Mouse (Mus musculus) testis, adult 2 months (tissue): ENCODE results near the gene Pax6. TPM values are rescaled to one million over a fixed set of nuclear protein-coding genes. Genes with fewer than 3 reads are reported as not detected.

Experiments
- H3K27ac ChIP-seq: fragments of 200-500 bp; 2 replicates; pipeline ENCODE4 v1.5.1; 2012; ENCODE audit warnings: low read depth, low read length; ENCODE audit not compliant: control insufficient read depth, insufficient read depth
- H3K27me3 ChIP-seq: fragments of 200-500 bp; 2 replicates; pipeline ENCODE4 v1.6.1; 2012; ENCODE audit warnings: mild to moderate bottlenecking, low read length, moderate library complexity; ENCODE audit not compliant: control insufficient read depth, insufficient read depth
- H3K36me3 ChIP-seq: fragments of 200-500 bp; 2 replicates; pipeline ENCODE4 v1.6.1; 2012; ENCODE audit warnings: mild to moderate bottlenecking, low read length; ENCODE audit not compliant: control insufficient read depth, insufficient read depth
- H3K4me1 ChIP-seq: fragments of 200-500 bp; 2 replicates; pipeline ENCODE4 v1.6.1; 2012; ENCODE audit warnings: low read length; ENCODE audit not compliant: control insufficient read depth, insufficient read depth
- H3K4me3 ChIP-seq: fragments of 200-500 bp; 2 replicates; pipeline ENCODE4 v1.5.1; 2012; ENCODE audit warnings: low read depth, mild to moderate bottlenecking, low read length, moderate library complexity, mixed read lengths; ENCODE audit not compliant: control insufficient read depth
- CTCF ChIP-seq: fragments of 200-500 bp; IDR thresholded peaks from 2 replicates; pipeline ENCODE4 v1.5.1; 2012; ENCODE audit warnings: low read depth, mild to moderate bottlenecking, inconsistent platforms, low read length, moderate library complexity; ENCODE audit not compliant: control insufficient read depth, insufficient read depth, insufficient replicate concordance
- POLR2A ChIP-seq: fragments of 200-500 bp; IDR thresholded peaks from 2 replicates; pipeline ENCODE4 v1.6.1; 2012; ENCODE audit warnings: low read depth, mild to moderate bottlenecking, inconsistent platforms, low read length, moderate library complexity; ENCODE audit not compliant: control insufficient read depth
- polyA plus RNA-seq: library from polyadenylated mRNA; depleted of rRNA; stranded (reverse); fragments of >200 nt; gene quantifications from 2 replicates; pipeline ENCODE4 v1.2.3, GENCODE M21; 2012

The Pax6 gene
- polyA plus RNA-seq, 1 experiment, result 0.32 TPM

DNA sequence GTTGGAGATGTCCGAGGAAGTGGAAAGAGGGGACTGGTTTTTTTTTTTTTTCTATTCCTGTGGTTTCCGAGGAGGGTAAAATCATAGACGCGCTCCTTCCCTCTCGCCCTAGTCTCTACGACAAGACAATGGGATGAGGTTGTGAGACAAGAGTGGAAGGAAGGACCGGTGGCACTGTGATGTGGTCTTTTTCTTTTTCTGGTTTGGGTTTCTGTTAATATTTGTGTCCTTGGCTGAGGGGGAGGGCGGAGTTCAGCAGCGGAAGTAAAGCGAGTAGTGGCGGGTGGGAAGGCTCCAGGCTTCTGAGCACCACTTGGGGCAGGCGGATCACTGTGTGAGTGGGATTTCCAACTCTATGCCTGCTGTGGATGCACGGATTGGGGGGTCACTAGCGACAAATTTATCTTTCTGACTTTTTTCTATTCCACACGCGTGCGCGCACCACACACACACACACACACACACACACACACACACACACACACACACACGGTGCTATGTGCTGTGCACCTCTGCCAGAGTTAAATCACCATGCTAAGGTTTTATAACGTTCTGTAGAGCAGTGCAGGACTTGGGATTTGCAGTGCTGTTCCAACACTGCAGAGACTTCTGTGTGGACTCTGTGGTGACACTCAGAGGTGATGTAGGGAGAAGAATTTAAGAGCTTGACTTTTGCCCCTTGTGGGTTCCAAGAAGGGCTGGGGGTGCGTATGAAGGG lies 14.1 kb downstream of the Pax6 start:
- Histone ChIP-seq H3K4me3 (no peak overlapping the region), H3K4me1 (peaks cover 7% of the 10 kb centered on the region), H3K36me3 (no peaks in the 10 kb centered on the region), H3K27ac (no peak overlapping the region), H3K27me3 (peaks cover 10% of the 10 kb centered on the region)
- TF ChIP-seq POLR2A (no peak), CTCF (no peak)

DNA sequence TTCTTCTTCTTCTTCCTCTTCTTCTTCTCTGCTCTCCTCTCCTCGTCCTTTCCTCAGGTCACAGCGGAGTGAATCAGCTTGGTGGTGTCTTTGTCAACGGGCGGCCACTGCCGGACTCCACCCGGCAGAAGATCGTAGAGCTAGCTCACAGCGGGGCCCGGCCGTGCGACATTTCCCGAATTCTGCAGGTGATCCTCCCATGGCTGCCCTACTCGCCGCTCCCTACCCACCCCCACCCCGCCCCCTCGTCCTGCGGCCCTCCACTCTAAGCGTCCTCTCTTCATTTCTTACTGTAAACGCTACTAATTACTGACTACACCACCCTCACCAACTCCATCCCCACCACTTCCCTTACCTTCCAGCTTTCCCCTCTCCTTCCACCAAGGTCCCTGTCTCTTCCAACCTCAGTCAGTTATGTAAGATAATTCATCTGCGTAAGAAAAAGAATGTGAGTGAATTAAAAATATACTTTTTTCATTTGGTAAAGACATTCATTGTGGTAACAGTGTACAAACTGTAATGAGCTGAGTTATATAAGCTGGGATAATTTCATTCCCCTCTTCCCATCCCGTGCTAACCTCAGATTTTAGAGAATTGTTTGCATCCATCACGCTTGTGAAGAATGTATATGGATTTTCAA lies 15.2 kb downstream of the Pax6 start:
- TF ChIP-seq POLR2A, result no peak
- TF ChIP-seq CTCF, result no peak
- H3K27me3 ChIP-seq, result peaks cover 14% of the 10 kb centered on the region
- no peak overlapping the region for H3K4me3 ChIP-seq
- H3K4me1 ChIP-seq, result peaks cover 10% of the 10 kb centered on the region
- no peak overlapping the region for H3K27ac ChIP-seq
- H3K36me3 ChIP-seq, result no peaks in the 10 kb centered on the region

DNA sequence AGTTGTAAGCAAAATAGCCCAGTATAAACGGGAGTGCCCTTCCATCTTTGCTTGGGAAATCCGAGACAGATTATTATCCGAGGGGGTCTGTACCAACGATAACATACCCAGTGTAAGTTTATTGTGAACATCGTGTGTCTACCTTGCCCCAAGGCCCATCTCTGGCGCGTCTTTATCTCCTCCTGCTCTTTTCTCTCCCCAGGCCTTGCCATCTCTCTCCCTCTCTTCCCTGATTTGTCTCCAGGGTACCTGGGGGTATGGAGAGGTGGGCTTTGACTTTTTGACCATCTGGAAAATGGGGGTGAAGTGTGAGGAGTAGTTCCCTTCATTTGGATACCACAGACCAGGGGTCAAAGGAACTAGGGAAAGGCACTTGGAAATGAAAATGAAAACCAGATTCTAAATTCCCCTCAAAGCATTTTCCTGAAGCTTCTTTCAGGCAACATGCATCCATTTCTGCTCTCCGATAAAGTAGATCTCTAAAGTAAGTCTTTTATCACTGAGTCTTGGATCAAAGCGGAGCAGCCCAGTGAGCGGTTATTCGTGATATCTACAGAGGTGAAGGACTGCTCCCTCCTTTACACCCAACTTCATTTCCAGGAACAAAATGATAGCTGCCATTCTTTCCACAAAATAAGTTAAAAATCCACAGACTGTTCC lies 16.4 kb downstream of the Pax6 start:
- Histone ChIP-seq H3K4me3 (no peak overlapping the region), H3K4me1 (peaks cover 10% of the 10 kb centered on the region), H3K27ac (no peak overlapping the region), H3K27me3 (peaks cover 18% of the 10 kb centered on the region), H3K36me3 (no peaks in the 10 kb centered on the region)
- TF ChIP-seq POLR2A, result no peak
- TF ChIP-seq CTCF, result no peak

DNA sequence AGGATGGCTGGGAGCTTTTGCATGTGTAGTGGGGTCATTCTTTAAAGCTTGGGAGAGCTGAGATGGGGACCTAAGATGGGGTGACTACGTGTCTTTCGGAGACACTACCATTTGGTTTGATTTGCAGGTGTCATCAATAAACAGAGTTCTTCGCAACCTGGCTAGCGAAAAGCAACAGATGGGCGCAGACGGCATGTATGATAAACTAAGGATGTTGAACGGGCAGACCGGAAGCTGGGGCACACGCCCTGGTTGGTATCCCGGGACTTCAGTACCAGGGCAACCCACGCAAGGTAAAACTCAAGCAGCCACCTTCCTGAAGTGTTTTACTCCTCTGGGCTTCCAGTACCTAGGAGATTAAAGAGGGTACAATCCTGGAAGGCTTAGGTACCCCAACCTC lies 17.0 kb downstream of the Pax6 start:
- Histone ChIP-seq H3K27ac (no peak overlapping the region), H3K4me1 (peaks cover 10% of the 10 kb centered on the region), H3K36me3 (no peaks in the 10 kb centered on the region), H3K27me3 (peaks cover 18% of the 10 kb centered on the region), H3K4me3 (no peak overlapping the region)
- no peak for TF ChIP-seq CTCF
- no peak for TF ChIP-seq POLR2A

DNA sequence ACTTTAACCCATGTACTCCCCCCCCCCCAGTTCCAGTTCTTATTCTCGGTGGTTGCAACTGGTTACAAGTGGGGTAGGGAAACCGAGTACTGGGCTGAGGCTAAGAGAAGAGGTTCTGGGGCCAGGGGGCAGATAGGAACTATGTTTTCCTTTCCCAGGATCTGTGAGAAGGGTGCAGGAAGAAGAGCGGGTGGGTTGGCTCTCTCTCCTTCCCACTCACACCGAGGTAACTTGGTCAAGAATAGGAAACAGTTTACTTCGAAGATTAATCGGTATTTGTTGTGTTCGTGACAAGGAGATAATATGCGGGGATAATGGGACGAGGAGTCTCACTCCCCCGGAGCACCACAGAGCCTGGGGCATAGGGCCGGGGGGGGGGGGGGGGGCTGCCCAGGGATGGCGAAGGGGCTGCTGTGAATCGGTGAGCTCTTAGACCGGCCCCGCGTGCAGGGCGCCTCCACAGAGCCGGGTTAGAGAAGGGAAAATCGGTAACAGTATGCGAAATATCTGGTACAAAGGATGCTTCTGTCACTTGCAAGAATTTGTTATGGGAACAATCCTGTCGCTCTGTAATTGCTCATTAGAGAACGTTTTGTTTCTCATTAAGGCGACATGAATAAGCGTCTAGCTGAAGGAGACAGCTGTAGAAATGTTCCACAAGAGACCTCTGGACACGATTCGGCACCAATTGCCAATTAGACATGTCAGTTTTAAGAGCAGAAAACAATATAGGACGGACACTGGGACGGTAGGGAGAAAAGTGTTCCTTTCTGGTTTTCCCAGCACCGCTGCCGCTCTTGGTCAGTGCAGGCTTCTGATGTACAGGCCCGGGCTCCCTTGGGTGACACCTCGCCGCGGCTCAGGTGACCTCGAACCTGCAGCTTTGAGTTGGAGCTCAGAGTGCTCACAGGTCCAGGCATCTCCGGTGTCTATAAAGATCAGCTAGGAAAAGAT lies 17.9 kb downstream of the Pax6 start:
- TF ChIP-seq POLR2A (no peak), CTCF (no peak)
- Histone ChIP-seq H3K4me3 (no peak overlapping the region), H3K4me1 (peaks cover 7% of the 10 kb centered on the region), H3K27ac (no peak overlapping the region), H3K36me3 (no peaks in the 10 kb centered on the region), H3K27me3 (peaks cover 13% of the 10 kb centered on the region)

DNA sequence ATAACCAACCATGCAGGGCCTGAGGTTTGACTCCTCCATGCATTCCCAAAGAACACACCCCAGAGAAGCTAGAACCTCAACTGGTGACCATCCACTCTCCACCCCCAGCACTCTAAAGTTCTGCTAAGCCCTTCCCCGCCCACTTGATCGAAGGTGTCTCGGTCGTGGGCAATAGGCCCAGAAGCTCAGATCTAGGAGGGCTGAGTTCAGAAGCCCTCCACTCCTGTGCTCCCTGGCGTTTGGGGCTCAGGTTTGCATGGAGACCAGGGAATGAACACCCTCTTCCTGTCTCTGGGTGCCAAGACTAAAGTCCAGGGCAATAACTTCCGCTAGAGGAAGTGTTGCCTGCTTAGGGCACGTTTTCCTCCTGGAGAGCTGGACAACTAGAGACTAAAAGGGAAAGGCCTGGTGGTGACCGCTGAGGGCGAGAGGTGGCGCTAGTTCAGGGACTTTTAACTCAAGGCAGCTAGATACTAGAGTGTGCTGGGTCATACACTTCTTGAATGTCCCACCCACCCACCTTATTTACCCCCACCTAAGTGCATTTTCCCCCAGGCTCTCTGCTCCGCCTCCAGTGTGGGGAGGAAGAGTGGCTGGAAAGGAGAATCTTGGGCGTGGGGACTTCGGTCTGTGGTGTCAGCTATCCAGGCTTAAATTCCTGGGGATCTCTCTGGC lies 18.8 kb downstream of the Pax6 start:
- no peaks in the 10 kb centered on the region for H3K36me3 ChIP-seq
- H3K4me3 ChIP-seq, result no peak overlapping the region
- TF ChIP-seq CTCF (peak; percentile 8; the same call in 1 of the 2 replicates), POLR2A (no peak)
- peaks cover 13% of the 10 kb centered on the region for H3K27me3 ChIP-seq
- H3K4me1 ChIP-seq, result peaks cover 7% of the 10 kb centered on the region
- H3K27ac ChIP-seq, result no peak overlapping the region
